Mouse (Mus musculus) Muller cell, postnatal 12 days (primary cell): ENCODE measurements around the gene Lamtor4.

Experiments
- DNase-seq: peaks from one replicate; pipeline ENCODE4 v3.0.0-alpha.2; 2015; ENCODE audit errors: inconsistent ontology term

Lamtor4 gene

GRCm38 (mm10) chr5:138260051-138260450, 4.8 kb downstream of the Lamtor4 start:
- no peak for DNase-seq

- DNase-seq = no peak
Observed at GRCm38 (mm10) chr5:138260834-138261233, 5.6 kb downstream of the Lamtor4 start.

DNA sequence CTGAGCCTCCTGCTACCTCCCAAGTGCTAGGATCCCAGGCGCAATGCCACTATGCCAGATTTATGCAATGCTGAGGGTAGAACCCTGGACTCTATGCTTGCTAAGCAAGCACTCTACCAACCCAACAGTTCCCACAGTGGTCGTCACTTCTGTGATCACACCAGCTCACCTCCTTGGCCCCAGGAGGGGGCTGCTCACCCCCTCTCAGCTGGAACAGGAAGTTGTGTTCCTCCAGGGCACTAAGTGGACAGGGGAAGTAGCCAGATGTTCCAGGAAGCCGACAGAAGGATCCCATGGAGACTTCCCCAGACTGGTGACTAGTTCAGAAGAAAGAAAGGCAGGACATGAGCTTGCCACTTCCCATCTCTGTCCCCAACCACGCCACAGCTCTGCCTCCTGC, 6.7 kb downstream of the Lamtor4 start:
- DNase-seq = no peak

DNA sequence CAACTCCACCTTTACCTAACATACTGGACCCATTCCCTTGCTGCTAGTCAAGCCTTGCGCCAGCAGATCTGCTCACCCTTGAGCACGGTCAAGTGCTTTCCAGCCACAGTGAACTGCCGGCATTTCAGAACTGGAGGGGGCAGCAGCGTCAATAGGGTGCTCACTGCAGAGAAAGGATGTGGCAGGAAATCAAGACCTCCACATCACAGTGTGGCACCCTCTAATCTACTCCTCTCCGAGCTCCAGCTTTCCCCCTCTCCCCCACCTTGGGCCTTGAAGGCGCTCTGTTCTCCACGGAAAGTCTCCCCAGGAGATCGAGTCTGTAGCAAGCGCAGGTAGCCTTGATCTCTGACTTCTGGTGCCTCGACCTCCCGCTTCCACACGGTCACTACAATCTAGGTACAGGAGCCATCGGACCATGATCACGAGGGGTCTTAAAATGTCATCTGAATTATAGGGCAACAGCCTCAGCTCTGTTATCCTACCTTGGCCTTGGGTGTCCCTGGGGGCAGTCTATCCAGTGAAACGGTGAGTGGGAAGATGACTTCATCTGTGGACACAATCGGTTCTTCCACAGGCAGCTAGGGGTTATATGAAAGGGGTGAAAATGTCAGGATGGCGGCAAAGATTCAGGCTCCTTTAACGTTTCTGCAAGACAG, 7.4 kb downstream of the Lamtor4 start:
- no peak for DNase-seq

DNA sequence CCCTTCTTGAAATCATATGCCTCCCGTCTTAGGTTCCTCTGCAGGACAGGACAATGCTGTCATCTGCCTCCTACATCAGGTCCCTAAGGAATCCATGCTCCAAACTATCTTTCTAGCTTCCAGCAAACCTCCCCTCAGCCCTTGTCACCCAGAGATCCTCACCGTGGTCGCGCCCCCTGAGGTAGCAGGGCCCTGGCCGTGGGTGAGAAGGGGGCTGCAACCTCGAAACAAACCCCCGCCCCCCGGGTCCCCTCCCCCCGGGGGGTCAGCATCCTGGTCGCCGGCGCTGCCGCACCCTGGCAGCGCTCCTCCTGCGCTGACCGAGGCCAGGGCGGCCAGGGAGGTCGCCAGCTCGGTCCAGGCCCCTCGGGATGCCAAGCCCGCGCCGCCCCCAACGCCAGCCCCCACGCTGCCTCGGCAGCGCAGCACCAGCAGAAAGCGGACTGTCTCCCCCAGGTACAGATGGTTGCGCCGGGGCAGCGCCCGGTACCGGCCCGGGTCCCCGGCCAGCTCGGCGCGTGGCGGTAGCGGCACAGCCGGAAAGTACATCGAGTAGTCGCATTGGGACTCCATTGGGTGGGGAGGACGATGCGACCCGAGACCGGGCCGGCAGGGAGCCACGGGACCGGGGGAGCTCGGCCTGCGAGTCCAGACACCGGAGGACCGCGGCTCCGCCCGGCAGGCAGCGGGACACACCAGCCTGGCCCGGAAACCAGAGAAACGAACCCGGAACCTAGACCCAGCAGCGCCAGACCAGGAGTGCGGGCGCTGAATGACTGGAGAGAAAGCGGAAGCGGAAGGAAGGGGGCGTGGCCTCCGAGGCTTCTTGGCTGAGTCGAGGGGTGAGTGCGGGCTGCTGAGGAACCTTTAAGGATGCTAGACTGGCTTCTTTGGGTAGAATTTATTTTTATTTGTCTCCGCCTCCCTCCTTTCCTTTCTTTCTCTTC, 8.3 kb downstream of the Lamtor4 start, which contains the start of gene BC037034:
Gene BC037034, minus strand, starts transcription at position 774 of the 947 bp plus-strand sequence.
- DNase-seq = peak; percentile 92

GRCm38 (mm10) chr5:138264207-138264578, 8.9 kb downstream of the Lamtor4 start:
- no peak for DNase-seq

GRCm38 (mm10) chr5:138265712-138266111, 10.4 kb downstream of the Lamtor4 start:
- no peak for DNase-seq

GRCm38 (mm10) chr5:138267114-138267513, 11.8 kb downstream of the Lamtor4 start:
- no peak for DNase-seq

- DNase-seq = no peak
Observed at GRCm38 (mm10) chr5:138268980-138269379, 13.7 kb downstream of the Lamtor4 start.

- no peak for DNase-seq
Observed at GRCm38 (mm10) chr5:138271232-138271631, 15.9 kb downstream of the Lamtor4 start.

DNA sequence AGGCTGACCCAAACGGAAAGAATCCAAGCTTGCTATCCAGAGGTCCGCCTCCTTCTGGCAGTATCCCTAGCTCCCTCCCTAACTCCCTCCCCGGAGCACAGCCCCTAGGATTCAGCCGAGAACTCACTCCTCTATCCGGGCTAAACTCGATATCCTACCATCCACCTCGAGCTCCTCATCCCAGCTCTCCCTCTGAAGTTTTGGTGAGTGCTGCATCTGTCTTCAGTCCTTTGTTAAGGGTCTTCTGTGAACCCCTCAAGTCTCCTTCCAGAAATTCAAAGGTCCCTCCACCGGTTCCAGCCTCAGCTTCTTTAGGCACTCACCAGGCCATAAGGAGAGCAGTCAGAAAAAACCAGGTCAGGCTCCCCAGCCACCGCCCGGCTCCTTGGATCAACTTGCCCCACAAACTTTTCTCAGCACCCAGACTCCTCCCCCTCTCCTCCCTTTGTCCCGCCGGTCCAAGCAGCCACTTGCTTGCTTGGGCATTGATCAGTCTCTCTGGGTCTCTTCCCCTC, 17.2 kb downstream of the Lamtor4 start, which contains the start of gene Gal3st4:
Gene Gal3st4, minus strand, starts transcription at position 432 of the 515 bp plus-strand sequence.
- DNase-seq = peak; percentile 69

GRCm38 (mm10) chr5:138274186-138274585, 18.9 kb downstream of the Lamtor4 start:
- no peak for DNase-seq

DNA sequence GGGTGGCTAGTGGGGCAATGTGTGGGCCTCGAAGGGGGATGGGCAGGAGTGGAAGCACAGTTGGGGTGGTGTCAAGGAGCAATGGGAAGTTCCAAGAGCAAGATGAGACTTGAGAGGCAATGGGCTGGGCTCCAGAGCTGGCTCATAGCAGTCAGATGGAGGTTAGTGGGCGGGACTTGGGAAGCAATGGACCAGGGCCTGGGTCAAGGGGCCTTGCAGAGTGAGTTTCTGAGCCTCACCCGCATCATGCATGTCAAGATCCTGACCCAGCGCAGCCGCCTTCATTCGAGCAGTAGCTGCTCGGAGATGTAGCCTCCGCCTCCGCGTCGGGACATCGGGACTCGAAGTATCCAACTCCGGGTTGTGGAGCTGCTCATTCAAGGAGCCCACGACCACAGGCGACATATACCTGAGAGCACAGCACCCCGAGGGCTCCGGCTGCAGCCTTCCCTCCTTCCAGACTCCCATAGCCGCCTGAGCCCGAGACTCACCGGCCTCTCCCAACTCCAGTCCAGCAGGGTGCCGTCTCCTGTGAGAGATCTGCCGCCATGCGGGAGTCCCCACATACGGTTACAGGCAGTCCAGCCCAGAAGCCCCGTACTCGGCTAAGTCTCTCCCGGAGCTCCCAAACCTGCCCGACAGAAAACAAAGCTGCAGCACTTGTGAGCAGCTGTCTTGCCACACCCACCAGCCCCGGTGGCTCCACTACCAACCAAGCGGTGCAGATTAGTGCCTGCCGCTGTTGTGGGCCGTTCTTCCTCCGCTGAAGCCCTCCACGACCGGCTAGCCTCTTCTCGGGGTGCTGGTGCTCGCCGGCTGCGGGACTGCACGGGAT, 20.2 kb downstream of the Lamtor4 start:
- no peak for DNase-seq

DNA sequence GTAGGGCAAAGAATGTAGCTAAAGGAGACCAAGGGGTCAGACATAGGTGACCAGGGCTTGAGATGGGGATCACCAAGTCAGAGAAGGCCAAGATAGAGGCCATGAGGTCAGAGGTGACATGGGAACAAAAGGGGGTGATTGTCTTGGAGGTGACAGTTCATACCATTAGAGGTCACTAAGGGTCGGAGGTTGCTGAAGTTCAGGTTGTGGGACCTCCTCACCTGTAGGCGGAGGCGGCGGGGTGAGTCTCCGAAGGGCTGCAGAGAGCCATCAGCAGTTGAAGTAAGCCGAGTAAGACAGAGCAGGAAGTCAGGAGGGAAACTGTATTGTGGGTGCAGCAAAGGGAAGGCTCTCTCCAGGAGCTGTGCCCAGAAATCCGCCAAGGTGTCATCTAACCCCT, 22.7 kb downstream of the Lamtor4 start:
- no peak for DNase-seq

DNA sequence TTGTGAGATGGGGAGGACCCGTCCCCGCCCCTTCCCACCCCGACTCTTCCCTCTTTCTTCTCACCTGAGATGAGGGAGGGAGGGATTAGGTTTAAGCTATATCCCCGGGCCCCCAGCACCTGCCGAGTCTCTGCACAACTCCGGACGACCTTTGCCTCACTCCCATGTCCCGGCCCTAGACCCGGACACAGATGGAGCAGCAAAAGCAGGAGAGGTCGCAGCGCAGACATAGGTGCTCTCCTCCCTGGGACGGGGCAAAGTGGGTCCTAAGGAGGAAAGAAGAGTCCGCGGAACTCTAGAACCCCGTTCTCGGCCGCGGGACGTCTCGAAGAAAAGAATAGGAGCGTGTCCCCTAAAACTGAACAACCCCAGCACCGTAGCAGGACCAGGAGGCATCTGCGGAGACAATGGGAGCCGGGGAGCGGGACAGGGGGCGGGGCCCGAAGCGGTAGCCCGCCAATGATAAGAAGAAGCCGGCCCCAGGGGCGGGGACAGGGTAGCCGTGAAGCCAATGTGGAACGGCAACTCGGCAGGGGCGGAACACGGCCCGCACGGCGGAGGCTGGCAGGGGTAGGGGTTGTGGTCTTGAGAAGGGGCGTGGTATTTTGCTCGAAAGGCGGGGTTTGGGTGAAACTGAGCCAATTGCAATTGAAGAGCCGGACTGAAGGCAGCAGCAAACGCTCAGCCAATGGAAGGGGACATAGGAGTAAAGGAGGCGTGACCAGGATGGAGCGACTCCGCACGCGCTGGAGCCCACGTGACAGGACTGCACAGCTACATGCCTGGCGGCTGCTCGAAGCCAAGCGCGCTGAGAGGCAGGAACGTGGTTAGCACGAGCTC, 24.5 kb downstream of the Lamtor4 start, which contains the start of the genes Gm43720, Gpc2 and Stag3:
Gene Gm43720, minus strand, starts transcription at position 374 of the 840 bp plus-strand sequence.
Gene Gpc2, minus strand, starts transcription at position 421 of the 840 bp plus-strand sequence.
Gene Stag3, plus strand, starts transcription at position 656 of the 840 bp plus-strand sequence.
- DNase-seq = peak; percentile 100

DNA sequence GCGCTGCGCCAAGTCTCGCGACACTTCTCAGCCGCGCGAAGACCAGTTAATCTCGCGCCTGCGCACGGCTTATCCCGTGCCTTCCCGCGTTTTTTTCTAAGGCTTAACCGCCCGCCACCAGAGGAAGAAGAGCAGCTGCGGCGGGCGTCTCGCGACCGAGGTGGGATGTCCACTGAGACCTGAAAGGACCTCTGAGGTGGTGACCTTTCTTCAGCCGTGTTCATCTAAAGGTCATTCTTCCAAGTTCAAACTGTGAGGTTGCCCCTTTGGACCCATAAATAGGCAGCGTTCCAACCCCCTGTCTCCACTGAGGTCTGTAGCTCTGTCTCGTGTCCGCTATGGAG, 25.1 kb downstream of the Lamtor4 start:
- no peak for DNase-seq

- DNase-seq = no peak
Observed at GRCm38 (mm10) chr5:138280829-138281228, 25.5 kb downstream of the Lamtor4 start.

- DNase-seq = no peak
Observed at GRCm38 (mm10) chr5:138281798-138282197, 26.5 kb downstream of the Lamtor4 start.

GRCm38 (mm10) chr5:138283540-138283939, 28.3 kb downstream of the Lamtor4 start:
- no peak for DNase-seq

GRCm38 (mm10) chr5:138287861-138288260, 32.6 kb downstream of the Lamtor4 start:
- no peak for DNase-seq
